Mouse (Mus musculus) heart, adult 2 months (tissue): ENCODE measurements around the gene Eif3b.

Experiments
- EP300 ChIP-seq: fragments of 200-500 bp; IDR thresholded peaks from 2 replicates; pipeline ENCODE4 v1.6.1; 2011; ENCODE audit warnings: low read depth, low read length, control low read depth; ENCODE audit not compliant: insufficient read depth
- POLR2A ChIP-seq: fragments of 200-500 bp; IDR thresholded peaks from 2 replicates; pipeline ENCODE4 v1.6.1; 2011; ENCODE audit warnings: mild to moderate bottlenecking, low read depth, low read length, control low read depth; ENCODE audit not compliant: insufficient read depth

- TF ChIP-seq EP300 (no peak), POLR2A (no peak)
Measured at GRCm38 (mm10) chr5:140375249-140375829, 43.8 kb upstream of the Eif3b start.
